Mouse (Mus musculus): ENCODE results near the gene Btbd1. TPM values are rescaled to one million over a fixed set of nuclear protein-coding genes. Genes with fewer than 3 reads are reported as not detected.

Btbd1 gene
- polyA plus RNA-seq, 1 experiment from 2014 or later, result 37.9 TPM

GRCm38 (mm10) chr7:81789095-81789757 lies 40.0 kb downstream of the Btbd1 start, which contains the start of gene 3110040N11Rik:
Gene 3110040N11Rik (minus strand): TSS chr7:81789478.
- Histone ChIP-seq H3K4me1 (replicated peaks; ENCODE audit: control insufficient read depth, insufficient read depth) (no peaks in the 10 kb centered on the region), H3K4me3 (ENCODE audit: low read depth, low read length) (peak within 1 kb of the TSS; percentile 55), H3K9ac (ENCODE audit: low read length) (peak within 1 kb of the TSS; percentile 65), H3K4me2 (replicated peaks; ENCODE audit: low read depth) (peak within 1 kb of the TSS; percentile 83), H3K27me3 (ENCODE audit: control insufficient read depth, insufficient read depth, low read length) (no peaks in the 10 kb centered on the region), H3K27ac (replicated peaks) (peak within 1 kb of the TSS; percentile 97), H3K36me3 (ENCODE audit: control insufficient read depth, insufficient read depth, low read length) (0 out of 2 replicates have a peak, but pooled peaks cover 3% of the 10 kb centered on the region), H3K9me3 (ENCODE audit: control insufficient read depth, low read length) (no peaks in the 10 kb centered on the region)
- peak; percentile 89 for DNase-seq (ENCODE audit: low spot score)
- ATAC-seq (ENCODE audit: low FRiP score, low TSS enrichment), result peak; percentile 96
- TF ChIP-seq EP300 (optimal IDR thresholded peaks at IDR 0.05) (no peak), CTCF (IDR thresholded peaks at IDR 0.05; ENCODE audit: low read depth) (peak; percentile 79)
- WGBS, result under 1% methylated on average over 38 of the region's 38 CpGs

- DNase-seq (ENCODE audit: low spot score), result peak; percentile 35
- TF ChIP-seq CTCF (IDR thresholded peaks at IDR 0.05; ENCODE audit: low read depth) (no peak), EP300 (optimal IDR thresholded peaks at IDR 0.05) (no peak)
- ATAC-seq (ENCODE audit: low FRiP score, low TSS enrichment), result peak; percentile 35; the same call in 1 of the 2 replicates
- peak overlapping the region; percentile 55 for H3K4me3 ChIP-seq (ENCODE audit: low read depth, low read length)
- peak overlapping the region; percentile 97 for H3K27ac ChIP-seq (replicated peaks)
- WGBS, result 3% methylated on average over 5 of the region's 5 CpGs
- no peaks in the 10 kb centered on the region for H3K36me3 ChIP-seq (ENCODE audit: control insufficient read depth, insufficient read depth, low read length)
- H3K9me3 ChIP-seq (ENCODE audit: control insufficient read depth, low read length), result no peaks in the 10 kb centered on the region
- peak overlapping the region; percentile 83 for H3K4me2 ChIP-seq (replicated peaks; ENCODE audit: low read depth)
- peak overlapping the region; percentile 65 for H3K9ac ChIP-seq (ENCODE audit: low read length)
- H3K27me3 ChIP-seq (ENCODE audit: control insufficient read depth, insufficient read depth, low read length), result no peaks in the 10 kb centered on the region
- no peaks in the 10 kb centered on the region for H3K4me1 ChIP-seq (replicated peaks; ENCODE audit: control insufficient read depth, insufficient read depth)
These were observed 40.7 kb downstream of the Btbd1 start for GRCm38 (mm10) chr7:81788536-81788935.

GRCm38 (mm10) chr7:81777667-81778218 lies 51.5 kb downstream of the Btbd1 start:
- no peaks in the 10 kb centered on the region for H3K9me3 ChIP-seq (ENCODE audit: control insufficient read depth, low read length)
- H3K9ac ChIP-seq (ENCODE audit: low read length), result no peak overlapping the region
- H3K27me3 ChIP-seq (ENCODE audit: control insufficient read depth, insufficient read depth, low read length), result no peaks in the 10 kb centered on the region
- ATAC-seq (ENCODE audit: low FRiP score, low TSS enrichment) (no peak), DNase-seq (ENCODE audit: low spot score) (no peak)
- no peak overlapping the region for H3K27ac ChIP-seq (replicated peaks)
- H3K36me3 ChIP-seq (ENCODE audit: control insufficient read depth, insufficient read depth, low read length), result peaks cover 16% of the 10 kb centered on the region
- H3K4me1 ChIP-seq (replicated peaks; ENCODE audit: control insufficient read depth, insufficient read depth), result no peaks in the 10 kb centered on the region
- TF ChIP-seq CTCF (IDR thresholded peaks at IDR 0.05; ENCODE audit: low read depth) (peak; percentile 72), EP300 (optimal IDR thresholded peaks at IDR 0.05) (no peak)
- H3K4me3 ChIP-seq (ENCODE audit: low read depth, low read length), result no peak overlapping the region
- no peak overlapping the region for H3K4me2 ChIP-seq (replicated peaks; ENCODE audit: low read depth)
- WGBS, result 60% methylated on average over 10 of the region's 10 CpGs

GRCm38 (mm10) chr7:81775325-81775724 lies 53.9 kb downstream of the Btbd1 start:
- DNase-seq (ENCODE audit: low spot score) (no peak), ATAC-seq (ENCODE audit: low FRiP score, low TSS enrichment) (no peak)
- Histone ChIP-seq H3K9me3 (ENCODE audit: control insufficient read depth, low read length) (no peaks in the 10 kb centered on the region), H3K36me3 (ENCODE audit: control insufficient read depth, insufficient read depth, low read length) (peaks cover 5% of the 10 kb centered on the region), H3K27me3 (ENCODE audit: control insufficient read depth, insufficient read depth, low read length) (no peaks in the 10 kb centered on the region), H3K4me2 (replicated peaks; ENCODE audit: low read depth) (no peak overlapping the region), H3K9ac (ENCODE audit: low read length) (no peak overlapping the region), H3K27ac (replicated peaks) (no peak overlapping the region), H3K4me3 (ENCODE audit: low read depth, low read length) (no peak overlapping the region), H3K4me1 (replicated peaks; ENCODE audit: control insufficient read depth, insufficient read depth) (no peaks in the 10 kb centered on the region)
- no peak for TF ChIP-seq CTCF (IDR thresholded peaks at IDR 0.05; ENCODE audit: low read depth)
- TF ChIP-seq EP300 (optimal IDR thresholded peaks at IDR 0.05), result no peak
- WGBS, result 80% methylated on average over 5 of the region's 5 CpGs

GRCm38 (mm10) chr7:81772786-81773539 lies 56.3 kb downstream of the Btbd1 start:
- no peak for TF ChIP-seq EP300 (optimal IDR thresholded peaks at IDR 0.05)
- Histone ChIP-seq H3K4me2 (replicated peaks; ENCODE audit: low read depth) (no peak overlapping the region), H3K4me1 (replicated peaks; ENCODE audit: control insufficient read depth, insufficient read depth) (no peaks in the 10 kb centered on the region), H3K9me3 (ENCODE audit: control insufficient read depth, low read length) (no peaks in the 10 kb centered on the region), H3K4me3 (ENCODE audit: low read depth, low read length) (no peak overlapping the region), H3K36me3 (ENCODE audit: control insufficient read depth, insufficient read depth, low read length) (no peaks in the 10 kb centered on the region), H3K27ac (replicated peaks) (no peak overlapping the region), H3K27me3 (ENCODE audit: control insufficient read depth, insufficient read depth, low read length) (no peaks in the 10 kb centered on the region), H3K9ac (ENCODE audit: low read length) (no peak overlapping the region)
- 61% methylated on average over 10 of the region's 10 CpGs for WGBS
- ATAC-seq (ENCODE audit: low FRiP score, low TSS enrichment), result 0 out of 2 replicates have a peak, but pooled peaks have one; percentile 56
- DNase-seq (ENCODE audit: low spot score), result peak; percentile 37
